Mouse (Mus musculus) heart, postnatal 0 days (tissue): ENCODE measurements at regions not wholly inside any gene's neighbourhood (a gene's known extent, or its start where the extent isn't known, plus 50 kb on each side); places are given as distances from the start of the nearest gene placed in this dataset.

Source experiments
- CTCF ChIP-seq: IDR thresholded peaks from 2 replicates; pipeline ENCODE4 v1.5.1; 2016; ENCODE audit warnings: antibody characterized with exemption, control low read depth, low read depth
- EP300 ChIP-seq: IDR thresholded peaks from 2 replicates; pipeline ENCODE4 v1.6.1; 2016; ENCODE audit warnings: antibody characterized with exemption, low read depth

DNA sequence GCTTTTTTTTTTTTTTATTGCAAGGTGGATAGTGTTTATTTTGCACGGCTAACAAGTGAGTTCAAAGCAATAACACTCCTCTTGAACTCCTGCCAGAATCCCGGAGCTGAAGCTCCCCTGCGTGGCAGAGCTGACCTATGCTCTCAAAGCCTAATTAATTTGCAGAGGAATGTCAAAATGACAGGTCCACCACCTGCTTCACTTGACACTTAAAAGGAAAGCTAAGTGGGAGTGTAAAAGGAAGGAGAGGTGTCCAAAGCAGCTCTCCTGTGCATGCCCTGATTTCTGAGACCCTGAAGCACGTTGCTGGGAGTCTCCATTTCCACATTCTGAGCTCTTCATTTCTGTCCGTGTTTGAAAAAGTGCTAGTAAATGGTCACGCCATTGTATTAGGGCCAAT is 80.8 kb downstream of the Spry2 start:
- TF ChIP-seq CTCF (no peak), EP300 (no peak)
